Mouse (Mus musculus) heart, postnatal 0 days (tissue): ENCODE data around the gene Kcnk5.

Source experiments
- CTCF ChIP-seq: IDR thresholded peaks from 2 replicates; pipeline ENCODE4 v1.5.1; 2016; ENCODE audit warnings: antibody characterized with exemption, control low read depth, low read depth
- EP300 ChIP-seq: IDR thresholded peaks from 2 replicates; pipeline ENCODE4 v1.6.1; 2016; ENCODE audit warnings: antibody characterized with exemption, low read depth

DNA sequence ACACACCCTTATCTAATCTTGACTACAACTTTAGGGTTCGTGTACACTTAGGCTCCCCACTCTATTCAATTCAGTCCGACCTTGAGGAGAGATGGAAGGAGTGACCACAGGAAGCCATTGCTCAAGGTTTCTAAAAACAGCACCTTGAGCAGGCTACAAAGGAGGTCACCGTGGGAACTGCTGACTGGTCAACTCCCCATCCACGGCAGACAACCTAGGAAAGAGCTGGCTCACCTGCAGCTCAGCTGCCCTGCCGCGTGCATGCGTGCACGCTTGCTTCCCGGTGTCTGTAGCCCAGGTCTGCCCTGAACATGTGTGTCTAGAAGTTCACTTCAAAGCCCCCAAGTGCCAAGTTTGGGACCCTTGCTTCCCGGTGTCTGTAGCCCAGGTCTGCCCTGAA lies 24.0 kb downstream of the Kcnk5 start:
- TF ChIP-seq EP300 = no peak
- no peak for TF ChIP-seq CTCF
